Mouse (Mus musculus) hindbrain, embryonic 12.5 days (tissue): ENCODE data around the gene Arhgef38. TPM values are rescaled to one million over a fixed set of nuclear protein-coding genes. Genes with fewer than 3 reads are reported as not detected.

Experiments used
- ATAC-seq: fragments of 200-750 bp; cut with Nextera tagmentation; 2 replicates; pipeline ENCODE4 v1.8.0; 2017; ENCODE audit warnings: moderate TSS enrichment; ENCODE audit not compliant: low FRiP score
- H3K27ac ChIP-seq: fragments of 300-500 bp; sonication (generic); 2 replicates; pipeline ENCODE4 v1.5.1; 2016; ENCODE audit warnings: mild to moderate bottlenecking
- H3K27me3 ChIP-seq: fragments of 300-500 bp; sonication (generic); 2 replicates; pipeline ENCODE4 v1.6.1; 2016; ENCODE audit warnings: mild to moderate bottlenecking
- H3K36me3 ChIP-seq: fragments of 300-500 bp; sonication (generic); 2 replicates; pipeline ENCODE4 v1.6.1; 2016; ENCODE audit warnings: mild to moderate bottlenecking
- H3K4me1 ChIP-seq: fragments of 300-500 bp; sonication (generic); 2 replicates; pipeline ENCODE4 v1.6.1; 2016
- H3K4me2 ChIP-seq: fragments of 300-500 bp; sonication (generic); replicated peaks from 2 replicates; pipeline ENCODE4 v1.6.1; 2016; ENCODE audit warnings: mild to moderate bottlenecking
- H3K4me3 ChIP-seq: fragments of 300-500 bp; sonication (generic); 2 replicates; pipeline ENCODE4 v1.5.1; 2016; ENCODE audit warnings: mild to moderate bottlenecking
- H3K9ac ChIP-seq: fragments of 300-500 bp; sonication (generic); 2 replicates; pipeline ENCODE4 v1.6.1; 2016; ENCODE audit warnings: mild to moderate bottlenecking, moderate library complexity
- H3K9me3 ChIP-seq: fragments of 300-500 bp; sonication (generic); replicated peaks from 2 replicates; pipeline ENCODE4 v1.6.1; 2016; ENCODE audit warnings: mild to moderate bottlenecking
- WGBS: fragments of 180-500 bp; shearing (Covaris S2); methylation state at CpG from one replicate; pipeline ENCODE4 v1.1.7; 2016; 5-methylcytosine and 5-hydroxymethylcytosine counted together
- polyA plus RNA-seq: library from polyadenylated mRNA; unstranded; fragments of >200 nt; fragmentation: Nextera tagmentation; extraction: Ambion mirVana; gene quantifications from 2 replicates; pipeline ENCODE4 v1.2.1, GENCODE M21; 2016

Arhgef38 gene
- polyA plus RNA-seq, 1 experiment from 2014 or later: 0.53 TPM

- 92% methylated on average over 3 of the region's 3 CpGs for whole genome bisulfite sequencing
Measured at GRCm38 (mm10) chr3:133213434-133214114, 21.2 kb downstream of the Arhgef38 start.

GRCm38 (mm10) chr3:133211324-133211723 is 23.4 kb downstream of the Arhgef38 start:
- no peak overlapping the region for H3K4me2 ChIP-seq
- 85% methylated on average over 3 of the region's 3 CpGs for WGBS
- H3K9ac ChIP-seq: no peak overlapping the region
- no peak overlapping the region for H3K27ac ChIP-seq
- ATAC-seq: no peak
- no peaks in the 10 kb centered on the region for H3K4me1 ChIP-seq
- no peaks in the 10 kb centered on the region for H3K36me3 ChIP-seq
- no peaks in the 10 kb centered on the region for H3K9me3 ChIP-seq
- no peaks in the 10 kb centered on the region for H3K27me3 ChIP-seq
- H3K4me3 ChIP-seq: no peak overlapping the region

More at GRCm38 (mm10) chr3:133213434-133214114, 21.2 kb downstream of the Arhgef38 start:
- H3K4me2 ChIP-seq: no peak overlapping the region
- H3K36me3 ChIP-seq: no peaks in the 10 kb centered on the region
- no peaks in the 10 kb centered on the region for H3K27me3 ChIP-seq
- no peaks in the 10 kb centered on the region for H3K9me3 ChIP-seq
- no peaks in the 10 kb centered on the region for H3K4me1 ChIP-seq
- ATAC-seq: no peak
- H3K4me3 ChIP-seq: no peak overlapping the region
- no peak overlapping the region for H3K9ac ChIP-seq
- no peak overlapping the region for H3K27ac ChIP-seq

GRCm38 (mm10) chr3:133203713-133204112 is 31.0 kb downstream of the Arhgef38 start:
- H3K4me3 ChIP-seq: no peak overlapping the region
- H3K27me3 ChIP-seq: no peaks in the 10 kb centered on the region
- no peaks in the 10 kb centered on the region for H3K36me3 ChIP-seq
- H3K4me1 ChIP-seq: no peaks in the 10 kb centered on the region
- 81% methylated on average over 2 of the region's 2 CpGs for WGBS
- H3K4me2 ChIP-seq: no peak overlapping the region
- no peak for ATAC-seq
- no peak overlapping the region for H3K9ac ChIP-seq
- no peak overlapping the region for H3K27ac ChIP-seq
- H3K9me3 ChIP-seq: no peaks in the 10 kb centered on the region

- H3K27ac ChIP-seq: no peak overlapping the region
- H3K9me3 ChIP-seq: no peaks in the 10 kb centered on the region
- ATAC-seq: no peak
- no peak overlapping the region for H3K9ac ChIP-seq
- H3K4me2 ChIP-seq: no peak overlapping the region
- H3K27me3 ChIP-seq: no peaks in the 10 kb centered on the region
- 92% methylated on average over 13 of the region's 13 CpGs for WGBS
- no peaks in the 10 kb centered on the region for H3K36me3 ChIP-seq
- H3K4me3 ChIP-seq: no peak overlapping the region
- no peaks in the 10 kb centered on the region for H3K4me1 ChIP-seq
Measured at GRCm38 (mm10) chr3:133202171-133202570, 32.6 kb downstream of the Arhgef38 start.

- Histone ChIP-seq H3K36me3 (no peaks in the 10 kb centered on the region), H3K9me3 (no peaks in the 10 kb centered on the region), H3K4me2 (no peak overlapping the region), H3K4me3 (no peak overlapping the region), H3K27me3 (no peaks in the 10 kb centered on the region), H3K4me1 (no peaks in the 10 kb centered on the region), H3K9ac (no peak overlapping the region), H3K27ac (no peak overlapping the region)
- no peak for ATAC-seq
- WGBS: 82% methylated on average over 3 of the region's 3 CpGs
Measured at GRCm38 (mm10) chr3:133188930-133189329, 45.8 kb downstream of the Arhgef38 start.

GRCm38 (mm10) chr3:133187524-133187923 is 47.2 kb downstream of the Arhgef38 start:
- H3K4me3 ChIP-seq: no peak overlapping the region
- no peaks in the 10 kb centered on the region for H3K9me3 ChIP-seq
- no peak for ATAC-seq
- 96% methylated on average over 3 of the region's 3 CpGs for WGBS
- no peak overlapping the region for H3K9ac ChIP-seq
- no peak overlapping the region for H3K4me2 ChIP-seq
- H3K36me3 ChIP-seq: no peaks in the 10 kb centered on the region
- H3K4me1 ChIP-seq: no peaks in the 10 kb centered on the region
- H3K27me3 ChIP-seq: no peaks in the 10 kb centered on the region
- H3K27ac ChIP-seq: no peak overlapping the region

GRCm38 (mm10) chr3:133176033-133176750 is 58.6 kb downstream of the Arhgef38 start:
- Histone ChIP-seq H3K27ac (no peak overlapping the region), H3K4me1 (no peaks in the 10 kb centered on the region), H3K9me3 (no peaks in the 10 kb centered on the region), H3K36me3 (no peaks in the 10 kb centered on the region), H3K4me3 (no peak overlapping the region), H3K9ac (no peak overlapping the region), H3K4me2 (no peak overlapping the region), H3K27me3 (no peaks in the 10 kb centered on the region)
- 73% methylated on average over 12 of the region's 12 CpGs for WGBS
- ATAC-seq: no peak

GRCm38 (mm10) chr3:133172291-133172690 is 62.5 kb downstream of the Arhgef38 start:
- H3K9ac ChIP-seq: no peak overlapping the region
- no peaks in the 10 kb centered on the region for H3K27me3 ChIP-seq
- no peaks in the 10 kb centered on the region for H3K9me3 ChIP-seq
- ATAC-seq: no peak
- no peak overlapping the region for H3K4me3 ChIP-seq
- H3K4me2 ChIP-seq: no peak overlapping the region
- WGBS: 93% methylated on average over 4 of the region's 4 CpGs
- no peaks in the 10 kb centered on the region for H3K4me1 ChIP-seq
- H3K27ac ChIP-seq: no peak overlapping the region
- no peaks in the 10 kb centered on the region for H3K36me3 ChIP-seq

- ATAC-seq: no peak
- Histone ChIP-seq H3K36me3 (no peaks in the 10 kb centered on the region), H3K9ac (no peak overlapping the region), H3K9me3 (no peaks in the 10 kb centered on the region), H3K4me1 (no peaks in the 10 kb centered on the region), H3K27ac (no peak overlapping the region), H3K4me3 (no peak overlapping the region), H3K4me2 (no peak overlapping the region), H3K27me3 (no peaks in the 10 kb centered on the region)
- 87% methylated on average over 7 of the region's 7 CpGs for WGBS
Measured at GRCm38 (mm10) chr3:133169737-133170136, 65.0 kb downstream of the Arhgef38 start.

- Histone ChIP-seq H3K4me2 (no peak overlapping the region), H3K27ac (no peak overlapping the region), H3K9me3 (no peaks in the 10 kb centered on the region), H3K4me3 (no peak overlapping the region), H3K4me1 (no peaks in the 10 kb centered on the region; the same call in 1 of the 2 replicates), H3K36me3 (no peaks in the 10 kb centered on the region), H3K9ac (no peak overlapping the region), H3K27me3 (no peaks in the 10 kb centered on the region)
- ATAC-seq: no peak
- WGBS: 85% methylated on average over 6 of the region's 6 CpGs
Measured at GRCm38 (mm10) chr3:133167550-133167949, 67.2 kb downstream of the Arhgef38 start.

- no peaks in the 10 kb centered on the region for H3K36me3 ChIP-seq
- H3K4me1 ChIP-seq: no peaks in the 10 kb centered on the region; the same call in 1 of the 2 replicates
- no peaks in the 10 kb centered on the region for H3K27me3 ChIP-seq
- H3K4me3 ChIP-seq: no peak overlapping the region
- WGBS: 54% methylated on average over 1 of the region's 1 CpGs
- no peak for ATAC-seq
- no peaks in the 10 kb centered on the region for H3K9me3 ChIP-seq
- no peak overlapping the region for H3K4me2 ChIP-seq
- H3K27ac ChIP-seq: no peak overlapping the region
- no peak overlapping the region for H3K9ac ChIP-seq
Measured at GRCm38 (mm10) chr3:133165130-133165529, 69.6 kb downstream of the Arhgef38 start.

GRCm38 (mm10) chr3:133163913-133164406 is 70.8 kb downstream of the Arhgef38 start:
- H3K36me3 ChIP-seq: no peaks in the 10 kb centered on the region
- H3K9me3 ChIP-seq: no peaks in the 10 kb centered on the region
- H3K27me3 ChIP-seq: no peaks in the 10 kb centered on the region
- H3K4me2 ChIP-seq: no peak overlapping the region
- WGBS: 95% methylated on average over 6 of the region's 6 CpGs
- H3K27ac ChIP-seq: no peak overlapping the region
- no peak overlapping the region for H3K4me3 ChIP-seq
- no peaks in the 10 kb centered on the region; the same call in 1 of the 2 replicates for H3K4me1 ChIP-seq
- no peak for ATAC-seq
- H3K9ac ChIP-seq: no peak overlapping the region
